Mouse (Mus musculus): ENCODE results near the gene 9130019O22Rik.

DNA sequence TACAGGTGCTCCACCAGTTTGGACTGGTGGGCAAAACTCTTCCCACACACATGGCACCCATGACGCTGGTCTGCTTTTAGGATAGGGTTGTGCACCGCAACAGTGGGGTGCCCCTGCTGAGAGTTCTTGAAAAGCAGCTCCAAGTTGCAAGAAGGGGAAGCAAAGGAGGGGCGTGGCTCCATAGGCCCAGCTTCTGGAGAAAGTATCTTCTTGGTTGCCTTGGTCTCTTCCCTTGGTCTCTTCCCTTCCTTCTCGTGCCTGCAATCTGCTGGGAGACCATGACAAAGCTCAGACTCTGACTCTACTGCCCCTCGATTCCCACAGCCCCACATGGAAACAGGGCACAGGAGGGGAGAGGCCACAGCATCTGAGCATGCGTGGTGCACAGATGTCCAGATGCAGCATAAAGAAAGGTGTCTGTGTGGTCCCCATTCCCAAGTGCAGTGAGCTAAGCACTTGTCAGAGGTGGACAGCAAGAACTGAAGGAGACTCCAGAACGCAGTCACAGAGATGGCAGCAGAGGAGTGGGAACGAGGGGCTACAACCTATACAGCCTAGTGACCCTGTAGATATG is 5.4 kb upstream of the 9130019O22Rik start:
- no peak for TF ChIP-seq GATA1 (IDR thresholded peaks at IDR 0.05; ENCODE audit: borderline replicate concordance, low read length)
- TF ChIP-seq FLI1 (IDR thresholded peaks at IDR 0.05; ENCODE audit: low read length), result no peak

Data from megakaryocyte, embryonic 14.5 days (primary cell).